Mouse (Mus musculus) B cell, adult 2 months (primary cell): Measurements from ENCODE around the gene Bend4.

Experiments used
- DNase-seq, 2 experiments: peaks; one replicate each; pipeline ENCODE4 v3.0.0; 2022

Bend4 gene

DNA sequence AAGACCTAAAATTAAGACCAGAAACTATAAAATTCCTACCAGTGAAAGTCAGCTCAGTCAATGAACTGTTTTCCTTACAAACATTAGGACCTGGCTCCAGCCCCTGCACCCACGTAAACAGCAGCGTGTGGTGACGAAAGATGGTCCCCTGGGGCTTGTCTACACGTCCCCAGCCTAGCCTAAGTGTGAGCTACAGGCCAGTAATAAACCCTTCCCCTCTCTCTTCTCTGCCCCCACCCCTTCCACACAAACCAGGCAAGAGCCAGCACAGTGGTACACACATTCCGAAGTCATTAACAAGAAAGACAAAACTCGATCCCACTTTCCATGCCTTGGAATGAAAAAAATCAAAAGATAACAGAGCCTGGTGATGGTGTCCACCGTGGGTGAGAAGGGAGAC is 16.6 kb downstream of the Bend4 start:
- DNase-seq, result no peak

DNA sequence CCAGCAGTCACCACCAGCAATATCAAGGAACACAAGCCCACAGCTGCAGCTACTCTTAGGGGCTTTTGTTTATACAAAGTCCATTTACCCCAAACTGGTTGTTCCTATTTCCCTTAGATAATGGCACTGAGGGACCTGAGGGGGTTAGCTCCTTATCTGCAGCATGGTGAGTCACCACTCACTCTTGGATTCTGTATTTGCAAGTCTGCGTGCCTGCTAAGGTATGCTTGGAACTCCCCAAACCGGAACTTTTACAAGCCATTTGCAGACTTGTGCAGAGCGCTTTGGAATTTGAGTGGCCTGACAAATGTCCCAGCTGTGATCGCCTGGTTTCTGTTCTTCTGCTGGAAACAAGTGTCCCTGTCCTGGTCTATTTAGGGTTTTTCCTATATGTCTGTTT is 17.7 kb downstream of the Bend4 start:
- DNase-seq, result no peak

DNA sequence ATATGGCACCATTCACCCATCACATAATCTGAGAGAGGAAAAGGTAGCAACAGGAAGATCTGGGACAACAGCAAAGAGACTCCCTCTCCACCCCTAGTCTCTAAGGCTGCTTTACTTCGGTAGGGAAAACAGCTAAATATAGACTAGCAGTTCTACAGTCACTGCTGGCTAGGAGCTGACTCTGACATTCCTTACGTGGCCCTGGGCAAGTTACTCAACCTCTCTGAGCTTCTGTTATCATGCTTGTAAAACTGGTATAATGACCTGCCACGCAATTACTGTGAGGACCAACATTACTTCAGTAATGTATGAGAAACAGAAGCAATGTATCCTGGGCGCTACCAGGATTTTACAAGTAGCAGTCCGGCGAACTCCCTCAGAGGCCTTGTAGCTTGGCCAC is 19.7 kb downstream of the Bend4 start:
- no peak for DNase-seq

DNA sequence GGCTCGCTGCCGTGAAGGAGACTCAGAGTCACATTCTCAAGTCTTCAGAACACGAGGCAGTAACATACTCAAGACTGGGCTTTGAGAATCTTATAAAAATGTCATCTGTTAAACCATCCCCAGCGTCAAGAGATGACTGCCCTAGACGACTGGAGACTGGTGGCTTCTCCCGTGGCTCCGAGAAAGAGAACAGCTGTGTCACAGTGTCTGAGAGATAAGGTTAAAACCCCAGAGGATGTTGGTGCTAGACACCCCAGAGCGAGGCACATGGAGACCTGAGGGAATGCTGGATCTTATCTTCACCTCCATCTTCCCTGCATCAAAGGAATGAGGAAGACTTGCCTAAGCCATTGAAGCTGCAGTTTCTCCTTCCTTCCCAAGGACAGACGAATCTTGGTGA is 23.2 kb downstream of the Bend4 start:
- DNase-seq, result no peak

DNA sequence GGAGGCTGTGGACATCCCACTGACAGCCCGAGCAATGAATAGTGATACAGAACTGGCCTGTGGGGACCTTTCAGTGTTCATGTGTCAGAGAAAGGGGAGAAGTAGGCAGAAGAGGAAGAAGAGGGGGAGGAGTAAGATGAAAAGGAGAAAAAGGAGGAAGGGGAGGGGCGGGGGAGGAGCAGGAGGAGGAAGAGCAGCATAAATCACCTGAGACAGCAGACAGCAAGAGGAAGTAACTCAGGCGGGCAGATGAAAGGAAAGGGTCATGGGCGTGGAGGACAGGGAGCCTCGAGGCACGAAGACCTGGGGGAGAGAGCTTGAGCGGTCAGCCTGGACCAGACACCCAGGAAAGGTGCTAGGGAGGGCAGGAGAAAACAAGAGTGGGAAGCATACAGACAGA is 23.7 kb downstream of the Bend4 start:
- DNase-seq, result peak in 1 of 2 experiments; percentile 20

DNA sequence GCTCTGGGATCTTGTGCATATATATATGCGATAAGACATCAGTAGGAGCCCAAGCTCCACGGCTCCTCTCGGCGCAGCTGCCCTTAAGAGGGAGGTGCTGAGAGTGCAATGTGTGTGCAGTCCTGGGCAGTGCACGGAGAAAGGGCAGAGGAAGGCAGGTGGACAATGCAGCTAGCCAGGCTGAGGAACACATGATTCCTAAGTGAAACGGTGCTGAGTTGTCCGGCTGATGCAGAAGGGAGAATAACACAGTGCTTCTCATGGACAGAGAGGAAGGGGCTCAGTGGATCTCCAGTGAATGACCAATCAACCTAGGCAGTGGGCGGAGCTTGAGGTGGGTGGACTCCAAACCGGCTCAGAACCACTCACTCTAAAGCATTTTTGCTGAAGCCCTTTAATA is 26.5 kb downstream of the Bend4 start:
- DNase-seq, result no peak

DNA sequence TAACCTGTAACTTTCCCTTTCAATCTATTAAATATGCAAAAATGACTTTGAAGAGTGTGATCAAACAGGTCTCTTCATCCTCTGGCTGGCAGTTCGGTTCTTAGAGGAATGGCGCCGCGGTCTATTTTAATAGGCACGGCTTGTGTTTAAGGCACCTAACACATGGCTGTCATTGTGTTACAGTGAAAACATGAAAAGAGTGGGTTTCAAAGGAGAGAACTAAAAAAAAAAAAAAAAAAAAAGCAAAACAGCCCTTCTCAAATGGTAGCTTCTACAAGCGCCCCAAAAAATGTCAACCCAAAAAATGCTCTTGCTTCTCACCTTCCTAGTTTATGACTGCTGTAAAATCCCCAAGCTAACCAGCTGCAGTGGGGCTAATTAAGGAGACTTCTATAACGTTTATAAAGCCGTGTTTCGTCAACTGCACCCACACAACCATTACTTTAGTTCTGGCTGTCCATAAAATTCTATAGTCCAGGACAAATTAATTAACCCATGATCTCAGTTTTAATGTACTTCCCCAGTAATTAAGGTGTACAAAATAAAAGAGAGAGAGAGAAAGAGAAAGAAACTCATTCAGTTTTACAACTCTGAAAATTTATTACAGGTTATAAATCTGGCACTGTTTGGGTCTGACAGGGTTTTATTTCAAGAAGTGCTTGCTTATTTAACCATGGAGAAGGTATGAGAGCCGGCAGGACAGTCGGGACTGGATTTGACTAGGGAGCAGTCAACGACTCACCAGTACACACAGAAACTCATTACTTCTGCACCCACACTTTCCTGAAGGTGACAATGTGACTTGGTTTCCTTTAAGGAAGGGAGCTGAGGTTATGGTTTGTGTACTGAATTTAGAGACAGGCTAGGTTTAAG is 27.3 kb downstream of the Bend4 start:
- DNase-seq, result no peak

DNA sequence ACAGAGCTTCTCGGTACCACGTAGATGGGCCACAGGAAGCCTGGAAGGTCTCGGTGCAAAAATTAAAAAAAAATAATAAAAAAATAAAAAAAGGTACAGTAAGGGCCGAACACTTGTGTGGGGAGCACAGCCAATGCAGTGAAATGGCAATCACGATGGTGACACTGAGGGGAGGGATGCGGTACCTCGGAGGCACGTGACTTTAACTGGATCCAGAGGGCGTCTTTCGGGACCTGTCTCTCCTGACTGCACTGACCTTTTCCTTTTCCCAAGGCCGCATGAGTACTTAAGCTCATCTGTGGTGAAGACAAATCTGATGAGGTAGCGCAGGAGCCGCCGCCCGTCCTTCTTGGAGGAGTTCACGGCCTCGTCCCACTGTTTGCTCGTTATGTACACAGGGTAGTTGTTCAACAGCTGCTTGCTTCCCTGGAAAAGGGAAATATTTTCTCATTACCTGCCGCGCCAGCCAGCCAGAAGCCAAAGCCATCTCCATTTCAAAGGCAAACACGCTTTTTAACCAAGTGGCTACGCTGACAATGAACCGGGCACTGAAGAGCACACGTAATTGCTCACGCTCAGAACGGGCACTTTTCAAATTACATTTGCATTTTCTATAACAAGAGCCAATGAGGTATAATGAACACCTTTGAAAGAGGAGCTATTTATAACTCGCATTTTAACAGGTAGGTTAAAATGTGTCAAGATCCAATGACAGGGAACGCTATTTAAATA is 28.1 kb downstream of the Bend4 start:
- DNase-seq, result no peak

DNA sequence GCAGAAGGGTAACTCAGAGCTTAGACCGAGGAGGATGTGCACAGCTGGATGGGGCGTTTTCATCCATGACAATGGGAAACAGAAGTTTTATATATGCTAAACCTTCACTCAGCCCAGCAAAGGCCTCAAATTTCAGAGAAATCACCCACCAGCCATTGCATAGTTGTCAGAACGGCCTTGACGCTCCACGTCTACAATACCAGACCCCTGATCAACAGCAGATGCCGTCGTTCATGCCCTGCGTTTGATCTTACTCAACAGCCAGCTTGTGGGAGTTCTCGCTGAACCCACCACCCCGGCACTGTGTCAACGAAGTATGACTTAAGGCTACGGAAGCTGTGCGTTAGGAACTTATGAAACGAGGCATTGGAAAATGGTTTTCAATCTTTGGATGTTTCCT is 30.9 kb downstream of the Bend4 start:
- DNase-seq, result no peak

DNA sequence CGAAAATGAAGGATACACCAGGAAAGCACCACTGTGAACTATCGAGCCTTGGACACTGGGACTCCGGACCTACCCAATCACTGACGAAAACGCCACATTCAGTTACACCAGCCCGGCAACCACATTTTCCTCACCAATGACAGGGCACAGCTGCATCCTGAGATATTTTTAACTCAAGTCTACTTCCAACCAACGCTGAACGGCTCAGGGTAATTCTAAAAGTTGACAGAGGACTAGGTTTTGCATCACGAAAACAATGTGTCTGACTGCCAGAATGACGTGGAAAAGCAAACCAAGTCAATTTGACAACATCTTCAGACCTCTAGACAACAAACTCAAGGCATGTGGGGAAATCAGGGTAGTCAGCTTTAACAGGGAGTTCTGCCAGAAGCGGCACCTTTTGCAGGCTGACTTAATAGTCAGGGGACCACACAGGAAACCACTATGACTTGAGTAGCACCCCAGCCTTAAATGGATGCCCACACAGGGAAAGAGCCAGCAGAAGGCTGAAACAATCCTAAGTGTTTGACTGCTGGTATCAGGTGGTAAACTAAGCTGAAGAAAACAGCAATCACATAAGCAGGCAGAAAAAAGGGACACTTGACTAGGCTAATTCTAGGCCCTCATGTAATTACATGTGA is 32.8 kb downstream of the Bend4 start:
- DNase-seq, result peak; percentile 16 to 21

DNA sequence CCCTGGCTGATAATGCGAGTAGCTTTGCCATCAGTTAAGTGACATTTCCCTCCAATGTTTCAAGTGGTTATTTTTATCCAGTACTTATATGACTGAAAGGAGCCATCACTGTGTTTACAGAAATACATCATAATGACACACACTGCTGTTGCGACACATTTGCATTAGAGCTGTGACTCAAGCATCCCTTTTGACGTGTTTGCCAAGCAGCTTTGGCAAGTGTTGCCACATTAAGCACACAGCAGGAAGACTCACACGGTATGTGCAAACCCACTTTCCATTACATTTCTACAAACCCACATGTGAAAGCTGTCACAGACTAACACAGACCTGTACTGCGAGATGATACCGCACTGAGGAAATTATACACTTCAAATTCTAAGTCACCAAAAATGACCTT is 34.2 kb downstream of the Bend4 start:
- DNase-seq, result no peak

DNA sequence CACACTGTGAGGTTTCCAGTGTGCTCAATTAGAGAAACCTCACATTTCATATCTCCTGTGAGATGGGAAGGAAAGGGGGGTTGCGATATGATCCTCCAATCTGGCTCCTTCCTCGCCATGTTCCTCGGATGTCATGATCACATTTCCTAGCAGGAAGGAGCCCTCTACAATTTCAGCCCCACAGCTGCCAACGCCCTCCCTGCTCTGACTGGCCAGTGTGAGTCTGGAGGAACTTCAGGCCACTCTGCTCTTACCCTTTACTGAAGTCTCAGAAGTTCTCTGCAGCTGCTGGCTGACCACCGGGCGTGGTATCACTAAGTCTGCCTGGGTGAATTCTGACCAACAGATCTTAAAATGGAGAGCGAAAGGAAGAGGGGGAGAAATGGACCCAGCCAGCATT is 45.6 kb downstream of the Bend4 start:
- DNase-seq, result no peak

DNA sequence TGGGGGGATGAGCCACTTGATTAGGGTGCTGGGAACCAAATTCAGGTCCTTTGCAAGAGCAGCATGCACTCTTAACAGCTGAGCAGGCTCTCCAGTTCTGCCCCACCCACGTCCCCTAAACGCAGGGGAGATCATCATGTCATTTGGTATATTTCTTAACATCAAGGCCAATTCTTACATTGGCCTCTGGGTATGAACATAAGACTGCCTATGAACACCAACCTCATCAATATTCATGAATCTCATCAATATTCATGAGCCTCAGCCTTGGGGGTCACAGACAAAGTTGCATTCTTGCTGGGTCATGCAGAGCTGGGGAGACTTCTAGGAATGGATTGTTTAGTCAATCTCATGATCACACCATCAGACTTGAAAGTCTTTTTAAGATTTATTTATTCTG is 46.4 kb downstream of the Bend4 start:
- no peak for DNase-seq

DNA sequence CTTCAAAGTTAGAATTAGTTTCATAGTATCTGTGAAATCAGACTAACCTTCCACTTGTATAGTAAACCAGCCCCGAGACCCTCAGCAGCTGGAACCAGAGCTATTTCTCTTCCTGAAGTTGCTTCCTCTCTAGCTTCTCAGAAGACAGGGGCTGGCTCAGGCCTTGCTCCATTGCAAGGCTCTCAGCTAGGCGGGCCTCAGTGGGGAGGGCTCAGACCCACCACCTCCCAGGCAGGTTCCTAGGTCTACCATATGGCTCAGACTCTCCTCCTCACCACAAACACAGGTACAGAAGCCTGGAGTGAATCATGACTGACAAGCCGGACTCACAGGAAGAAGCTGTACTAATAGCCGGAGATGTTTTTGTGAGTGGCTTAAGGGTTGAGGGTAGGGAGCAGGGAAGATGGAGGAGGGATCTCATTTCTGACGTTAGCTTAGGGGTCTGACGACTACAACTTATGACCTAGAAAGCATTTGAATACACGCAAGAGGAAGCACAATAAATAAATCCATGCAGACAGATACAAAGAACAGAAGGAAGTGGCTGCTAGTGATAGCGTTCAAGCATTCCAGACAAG is 51.0 kb downstream of the Bend4 start:
- no peak for DNase-seq

DNA sequence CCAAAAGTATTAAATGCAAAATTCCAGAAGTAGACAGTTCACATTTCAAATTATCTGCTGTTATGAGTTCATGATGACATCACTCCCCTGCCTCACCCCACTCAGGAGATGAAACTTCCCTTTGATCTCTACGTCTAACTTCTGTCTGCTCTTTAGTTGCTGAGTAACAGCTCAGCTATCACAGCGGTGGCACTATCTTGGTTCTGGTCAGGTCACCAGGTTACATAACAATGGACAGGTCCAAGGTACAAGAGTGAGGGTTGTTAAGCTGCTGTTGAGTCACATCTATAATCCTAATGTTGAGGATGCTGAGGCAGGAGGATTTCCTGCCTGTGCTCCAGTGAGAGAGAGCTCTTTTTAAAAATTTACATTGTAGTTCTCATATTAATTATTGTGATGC is 65.2 kb downstream of the Bend4 start:
- DNase-seq, result no peak

DNA sequence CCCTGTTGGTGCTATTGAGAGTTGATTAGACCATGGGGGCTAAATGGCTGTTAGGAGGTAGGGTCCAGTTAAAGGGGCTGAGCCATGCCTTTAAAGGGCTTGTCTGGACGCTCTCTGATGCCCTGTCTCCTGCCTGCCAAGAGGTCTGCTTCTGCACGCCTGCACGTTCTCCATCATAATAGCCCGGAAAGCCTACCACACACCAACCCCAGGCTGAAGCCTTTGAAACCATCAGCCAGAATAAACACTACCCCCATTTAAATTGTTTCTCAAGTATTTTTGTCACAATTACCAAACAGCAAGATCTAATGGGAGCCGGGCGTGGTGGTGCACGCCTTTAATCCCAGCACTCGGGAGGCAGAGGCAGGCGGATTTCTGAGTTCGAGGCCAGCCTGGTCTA is 65.8 kb downstream of the Bend4 start:
- no peak for DNase-seq

DNA sequence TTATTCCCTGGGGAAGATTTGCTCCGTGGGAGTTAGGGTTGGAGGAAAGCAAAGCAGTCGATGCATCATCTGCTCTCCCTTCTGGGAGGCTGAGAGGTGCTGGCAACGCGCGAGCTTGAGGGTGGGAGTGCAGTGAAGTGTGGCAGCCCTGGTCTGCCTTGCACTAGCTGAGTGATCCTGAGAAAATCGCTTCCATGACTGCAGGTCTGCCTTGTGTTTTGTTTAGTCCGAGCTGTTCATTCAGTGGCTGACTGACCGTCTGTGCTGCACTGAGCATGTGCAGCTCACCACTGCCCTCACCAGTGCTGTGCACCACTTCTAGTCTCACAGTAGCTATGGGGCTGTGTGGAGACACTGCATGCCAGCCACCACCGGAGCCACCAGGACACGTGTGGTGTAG is 79.2 kb downstream of the Bend4 start:
- no peak for DNase-seq

DNA sequence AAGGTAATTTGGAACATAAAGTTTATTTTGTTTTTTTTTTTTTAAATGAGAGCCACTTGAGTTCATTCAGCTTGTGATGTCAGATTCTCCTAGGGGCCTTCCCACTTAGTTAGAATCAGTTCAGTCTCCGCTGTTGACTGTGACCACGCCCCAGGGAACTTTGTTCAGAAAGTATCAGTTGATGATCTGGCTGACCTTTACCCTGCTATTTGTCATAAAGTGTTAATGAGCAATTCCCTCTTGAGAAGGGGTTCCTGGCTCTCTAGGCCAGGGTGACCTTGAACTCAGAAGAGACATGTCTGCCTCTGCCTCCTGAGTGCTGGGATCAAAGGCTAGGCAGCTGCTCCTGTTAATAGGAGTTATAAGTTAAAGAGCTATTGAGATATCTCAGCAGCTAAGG is 81.0 kb downstream of the Bend4 start:
- no peak for DNase-seq
